Mouse (Mus musculus) intestine, postnatal 0 days (tissue): Measurements from ENCODE around the gene Fancc. TPM values are rescaled to one million over a fixed set of nuclear protein-coding genes. Genes with fewer than 3 reads are reported as not detected.
A peak's percentile ranks its signal among the peaks of the same experiment; 100 is the strongest.

ENCODE experiments used
- ATAC-seq: fragments of 200-750 bp; cut with Nextera tagmentation; 2 replicates; pipeline ENCODE4 v1.8.0; 2017; ENCODE audit warnings: mild to moderate bottlenecking, moderate TSS enrichment, moderate library complexity
- H3K27ac ChIP-seq: fragments of 300-500 bp; sonication (generic); 2 replicates; pipeline ENCODE4 v1.5.1; 2014; ENCODE audit warnings: mild to moderate bottlenecking, low read depth, low read length, moderate library complexity
- H3K27me3 ChIP-seq: fragments of 300-500 bp; sonication (generic); replicated peaks from 2 replicates; pipeline ENCODE4 v1.6.1; 2014; ENCODE audit warnings: low read length, mixed read lengths; ENCODE audit not compliant: control insufficient read depth, insufficient read depth
- H3K36me3 ChIP-seq: fragments of 300-500 bp; sonication (generic); 2 replicates; pipeline ENCODE4 v1.6.1; 2014; ENCODE audit warnings: mild to moderate bottlenecking, moderate library complexity; ENCODE audit not compliant: control insufficient read depth, insufficient read depth
- H3K4me1 ChIP-seq: fragments of 300-500 bp; sonication (generic); replicated peaks from 2 replicates; pipeline ENCODE4 v1.6.1; 2014; ENCODE audit warnings: antibody characterized with exemption, low read length, mixed read lengths; ENCODE audit not compliant: control insufficient read depth, insufficient read depth
- H3K4me2 ChIP-seq: fragments of 300-500 bp; sonication (generic); replicated peaks from 2 replicates; pipeline ENCODE4 v1.6.1; 2014; ENCODE audit warnings: low read depth, mild to moderate bottlenecking, moderate library complexity
- H3K4me3 ChIP-seq: fragments of 300-500 bp; sonication (generic); 2 replicates; pipeline ENCODE4 v1.5.1; 2014; ENCODE audit warnings: low read depth, low read length
- H3K9ac ChIP-seq: fragments of 300-500 bp; sonication (generic); 2 replicates; pipeline ENCODE4 v1.6.1; 2014; ENCODE audit warnings: mild to moderate bottlenecking, low read depth, low read length
- H3K9me3 ChIP-seq: fragments of 300-500 bp; sonication (generic); 2 replicates; pipeline ENCODE4 v1.6.1; 2016; ENCODE audit warnings: mixed run types; ENCODE audit not compliant: control insufficient read depth
- CTCF ChIP-seq: sonication (generic); IDR thresholded peaks from 2 replicates; pipeline ENCODE4 v1.5.1; 2016; ENCODE audit warnings: low read depth, mild to moderate bottlenecking, control low read depth, antibody characterized with exemption, moderate library complexity
- WGBS: fragments of 180-500 bp; shearing (Covaris S2); extraction: QIAGEN DNeasy Blood & Tissue Kit; methylation state at CpG from one replicate; pipeline ENCODE4 v1.1.7; 2014; 5-methylcytosine and 5-hydroxymethylcytosine counted together
- polyA plus RNA-seq: library from polyadenylated mRNA; unstranded; fragments of >200 nt; fragmentation: Nextera tagmentation; extraction: Ambion mirVana; gene quantifications from 2 replicates; pipeline ENCODE4 v1.2.1, GENCODE M21; 2015

Fancc gene
- polyA plus RNA-seq, 1 experiment from 2014 or later = 5.1 TPM

- peak overlapping the region; percentile 71 for H3K27ac ChIP-seq
- peak overlapping the region; percentile 12; the same call in 1 of the 2 replicates for H3K9ac ChIP-seq
- ATAC-seq = peak; percentile 8; the same call in 1 of the 2 replicates
Measured at GRCm38 (mm10) chr13:63278141-63278631, 218.9 kb downstream of the Fancc start.

GRCm38 (mm10) chr13:63277316-63277715 lies 219.8 kb downstream of the Fancc start:
- Histone ChIP-seq H3K9me3 (no peaks in the 10 kb centered on the region), H3K4me1 (peaks cover 21% of the 10 kb centered on the region), H3K36me3 (peaks cover 5% of the 10 kb centered on the region; the same call in 1 of the 2 replicates), H3K27ac (peak overlapping the region; percentile 71; the same call in 1 of the 2 replicates), H3K27me3 (no peaks in the 10 kb centered on the region), H3K4me2 (peak overlapping the region; percentile 70), H3K4me3 (no peak overlapping the region), H3K9ac (0 out of 2 replicates have a peak overlapping the region, but pooled peaks have one; percentile 12)
- TF ChIP-seq CTCF = no peak
- WGBS = 47% methylated on average over 5 of the region's 5 CpGs
- no peak for ATAC-seq

More at GRCm38 (mm10) chr13:63278141-63278631, 218.9 kb downstream of the Fancc start:
- whole genome bisulfite sequencing = 24% methylated on average over 5 of the region's 5 CpGs
- Histone ChIP-seq H3K27me3 (no peaks in the 10 kb centered on the region), H3K36me3 (peaks cover 5% of the 10 kb centered on the region; the same call in 1 of the 2 replicates), H3K4me2 (peak overlapping the region; percentile 70), H3K4me3 (peak overlapping the region; percentile 24; the same call in 1 of the 2 replicates), H3K9me3 (no peaks in the 10 kb centered on the region), H3K4me1 (peaks cover 24% of the 10 kb centered on the region)
- TF ChIP-seq CTCF = no peak

GRCm38 (mm10) chr13:63276389-63276788 lies 220.7 kb downstream of the Fancc start:
- Histone ChIP-seq H3K4me2 (peak overlapping the region; percentile 70), H3K9ac (no peak overlapping the region), H3K9me3 (no peaks in the 10 kb centered on the region), H3K4me3 (no peak overlapping the region), H3K36me3 (no peaks in the 10 kb centered on the region), H3K4me1 (peaks cover 21% of the 10 kb centered on the region), H3K27ac (no peak overlapping the region), H3K27me3 (no peaks in the 10 kb centered on the region)
- no peak for TF ChIP-seq CTCF
- no peak for ATAC-seq
- WGBS = 50% methylated on average over 4 of the region's 4 CpGs

- Histone ChIP-seq H3K4me2 (peak overlapping the region; percentile 70), H3K36me3 (no peaks in the 10 kb centered on the region), H3K27ac (no peak overlapping the region), H3K9ac (peak overlapping the region; percentile 41), H3K27me3 (no peaks in the 10 kb centered on the region), H3K4me3 (peak overlapping the region; percentile 44), H3K4me1 (peaks cover 21% of the 10 kb centered on the region), H3K9me3 (no peaks in the 10 kb centered on the region)
- ATAC-seq = no peak
- no peak for TF ChIP-seq CTCF
- 40% methylated on average over 10 of the region's 10 CpGs for WGBS
Measured at GRCm38 (mm10) chr13:63274488-63275166, 222.5 kb downstream of the Fancc start.

GRCm38 (mm10) chr13:63273859-63274258 lies 223.2 kb downstream of the Fancc start:
- TF ChIP-seq CTCF = no peak
- no peaks in the 10 kb centered on the region for H3K36me3 ChIP-seq
- no peaks in the 10 kb centered on the region for H3K27me3 ChIP-seq
- H3K4me2 ChIP-seq = peak overlapping the region; percentile 70
- 25% methylated on average over 2 of the region's 2 CpGs for WGBS
- peak overlapping the region; percentile 50 for H3K27ac ChIP-seq
- H3K4me1 ChIP-seq = peaks cover 17% of the 10 kb centered on the region
- H3K9me3 ChIP-seq = no peaks in the 10 kb centered on the region
- peak overlapping the region; percentile 41 for H3K9ac ChIP-seq
- ATAC-seq = no peak
- peak overlapping the region; percentile 44 for H3K4me3 ChIP-seq

GRCm38 (mm10) chr13:63272602-63273229 lies 224.4 kb downstream of the Fancc start:
- peak overlapping the region; percentile 70 for H3K4me2 ChIP-seq
- peak overlapping the region; percentile 81 for H3K27ac ChIP-seq
- H3K27me3 ChIP-seq = no peaks in the 10 kb centered on the region
- H3K36me3 ChIP-seq = no peaks in the 10 kb centered on the region
- TF ChIP-seq CTCF = 0 out of 2 replicates have a peak, but pooled peaks have one; percentile 2
- peaks cover 10% of the 10 kb centered on the region for H3K4me1 ChIP-seq
- peak overlapping the region; percentile 44 for H3K4me3 ChIP-seq
- WGBS = 4% methylated on average over 27 of the region's 27 CpGs
- H3K9me3 ChIP-seq = no peaks in the 10 kb centered on the region
- peak overlapping the region; percentile 54 for H3K9ac ChIP-seq
- ATAC-seq = peak; percentile 96
